Mouse (Mus musculus): ENCODE data around the gene Olfr1342. TPM values are rescaled to one million over a fixed set of nuclear protein-coding genes. Genes with fewer than 3 reads are reported as not detected.

Olfr1342 gene
- not detected in 3 replicates for total RNA-seq (2017)

DNA sequence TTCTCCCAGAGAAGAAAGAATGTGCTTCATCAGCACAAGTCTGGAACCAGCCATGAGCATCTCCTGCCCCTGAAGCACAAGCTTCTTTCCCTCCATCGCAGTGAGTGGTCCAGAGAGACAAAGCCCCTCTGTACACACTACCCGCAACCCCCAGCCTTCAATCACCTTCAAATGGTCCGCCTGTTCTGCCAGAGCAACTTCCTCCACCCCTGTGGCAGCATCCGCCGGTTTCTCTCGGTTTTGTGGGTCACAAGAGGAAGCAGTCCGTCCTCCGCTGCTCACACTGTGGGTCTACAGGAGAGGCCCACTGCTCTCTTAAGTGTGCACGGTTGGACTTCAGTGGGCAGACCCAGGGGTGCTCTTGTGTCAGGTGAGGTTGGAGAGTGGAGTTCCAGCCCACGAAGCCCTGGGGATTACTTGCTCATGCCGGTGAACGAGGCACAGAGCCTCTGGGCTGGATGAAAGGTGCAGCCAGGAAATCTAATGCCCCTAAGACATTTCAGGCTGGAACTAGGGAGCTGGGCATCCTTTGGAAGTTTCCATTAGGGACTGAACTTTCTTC is at the start of gene Olfr1342:
Olfr1342 (minus strand) TSS at position 345 of the 562 bp plus-strand sequence.
- ATAC-seq (replicated peaks; ENCODE audit: insufficient number of reproducible peaks, low FRiP score, low TSS enrichment, poor library complexity, severe bottlenecking), result no peak

DNA sequence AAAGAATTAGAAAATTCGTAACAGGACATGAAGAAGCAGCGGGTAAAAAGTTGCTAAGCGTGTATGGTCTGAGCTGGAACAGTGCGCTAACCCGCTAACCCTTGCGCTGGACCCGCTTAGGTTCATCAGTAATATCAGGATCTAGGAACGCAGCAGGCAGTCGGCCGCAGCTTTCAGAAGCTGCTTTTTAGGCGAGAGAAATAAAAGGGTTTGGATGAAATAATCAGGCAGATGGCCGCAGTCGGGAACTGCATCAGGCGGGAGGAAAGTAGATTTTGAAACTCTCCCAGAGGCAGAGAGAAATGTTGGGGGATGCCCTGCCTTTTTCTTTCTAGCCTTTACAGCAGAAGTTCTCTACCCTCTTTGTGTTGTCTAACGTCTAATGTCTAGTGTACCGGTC is 49.3 kb upstream of the Olfr1342 start:
- ATAC-seq (replicated peaks; ENCODE audit: insufficient number of reproducible peaks, low FRiP score, low TSS enrichment, poor library complexity, severe bottlenecking), result no peak

DNA sequence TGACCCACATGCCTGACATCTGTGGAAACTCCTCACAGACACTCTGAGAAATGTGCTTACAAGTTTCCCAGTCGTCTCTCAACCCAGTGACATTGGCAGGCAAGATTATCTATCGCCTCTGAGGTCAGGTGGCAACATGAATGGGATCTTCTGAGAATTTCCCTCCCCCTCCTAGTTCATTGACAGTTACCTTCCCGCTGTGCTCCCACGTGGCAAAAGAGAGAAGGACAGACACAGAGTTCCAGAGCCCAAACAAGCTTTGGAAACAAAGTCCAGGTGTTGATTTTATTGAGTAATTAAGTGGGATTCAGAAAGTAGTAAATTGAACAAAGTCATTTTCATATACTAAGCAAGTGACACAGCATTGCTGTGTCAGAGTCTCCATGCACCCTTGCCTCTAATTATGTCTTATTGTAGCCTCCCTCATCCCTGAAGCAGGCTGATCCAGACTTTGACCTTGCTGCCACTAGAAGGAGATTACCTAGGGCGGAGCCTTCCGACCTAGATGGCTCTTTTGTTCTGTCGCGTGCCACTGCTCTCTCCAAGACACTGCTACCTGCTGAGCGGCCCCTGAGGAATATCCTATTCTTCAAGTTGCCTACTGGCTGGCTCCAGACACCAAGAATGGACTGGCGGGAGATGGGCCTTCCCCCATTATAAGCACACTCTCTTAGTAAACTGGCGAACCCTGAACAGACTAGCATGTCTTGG is 48.6 kb upstream of the Olfr1342 start:
- no peak for ATAC-seq (replicated peaks; ENCODE audit: insufficient number of reproducible peaks, low FRiP score, low TSS enrichment, poor library complexity, severe bottlenecking)

DNA sequence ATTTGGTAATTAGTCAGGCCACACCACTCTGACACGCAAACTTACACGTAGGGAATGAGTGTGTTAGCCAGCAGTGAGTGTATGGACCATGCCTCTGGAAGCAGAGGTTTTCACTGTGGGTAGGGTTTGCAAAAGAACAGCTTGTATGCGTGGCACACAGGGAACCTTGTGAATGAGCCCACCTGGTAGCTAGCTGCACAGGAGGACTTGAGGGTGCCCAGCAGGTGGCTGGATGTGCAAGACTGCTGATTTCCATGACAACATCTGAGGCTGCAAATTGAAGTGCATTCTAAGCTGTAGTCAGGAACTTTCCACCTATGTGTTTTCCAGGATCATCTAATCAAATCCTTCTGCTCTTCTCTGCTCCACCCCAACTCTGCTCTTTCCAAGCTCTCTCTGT is 47.0 kb upstream of the Olfr1342 start:
- no peak for ATAC-seq (replicated peaks; ENCODE audit: insufficient number of reproducible peaks, low FRiP score, low TSS enrichment, poor library complexity, severe bottlenecking)

DNA sequence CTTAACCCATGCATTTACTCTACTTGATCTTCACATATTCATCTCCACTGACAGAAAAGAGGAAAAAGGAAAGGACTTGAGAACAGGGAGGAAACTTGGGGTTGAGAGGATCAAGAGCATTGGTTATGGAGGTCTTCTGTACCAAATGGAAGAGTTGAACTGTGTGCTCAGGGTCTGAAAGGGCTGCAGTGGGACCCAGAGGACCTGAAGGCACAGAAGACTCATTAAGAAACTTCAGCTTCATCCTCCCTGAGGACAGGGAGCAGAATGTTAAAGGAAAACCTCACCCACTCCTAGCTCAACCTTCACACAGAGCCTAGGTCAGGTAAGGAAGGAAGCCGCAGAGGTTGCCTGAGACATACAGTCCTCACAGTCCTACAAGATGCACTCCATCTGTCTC is 39.3 kb upstream of the Olfr1342 start, which contains the start of gene Olfr1339:
Olfr1339 (plus strand) TSS at position 301 of the 400 bp plus-strand sequence.
- ATAC-seq (replicated peaks; ENCODE audit: insufficient number of reproducible peaks, low FRiP score, low TSS enrichment, poor library complexity, severe bottlenecking), result no peak

DNA sequence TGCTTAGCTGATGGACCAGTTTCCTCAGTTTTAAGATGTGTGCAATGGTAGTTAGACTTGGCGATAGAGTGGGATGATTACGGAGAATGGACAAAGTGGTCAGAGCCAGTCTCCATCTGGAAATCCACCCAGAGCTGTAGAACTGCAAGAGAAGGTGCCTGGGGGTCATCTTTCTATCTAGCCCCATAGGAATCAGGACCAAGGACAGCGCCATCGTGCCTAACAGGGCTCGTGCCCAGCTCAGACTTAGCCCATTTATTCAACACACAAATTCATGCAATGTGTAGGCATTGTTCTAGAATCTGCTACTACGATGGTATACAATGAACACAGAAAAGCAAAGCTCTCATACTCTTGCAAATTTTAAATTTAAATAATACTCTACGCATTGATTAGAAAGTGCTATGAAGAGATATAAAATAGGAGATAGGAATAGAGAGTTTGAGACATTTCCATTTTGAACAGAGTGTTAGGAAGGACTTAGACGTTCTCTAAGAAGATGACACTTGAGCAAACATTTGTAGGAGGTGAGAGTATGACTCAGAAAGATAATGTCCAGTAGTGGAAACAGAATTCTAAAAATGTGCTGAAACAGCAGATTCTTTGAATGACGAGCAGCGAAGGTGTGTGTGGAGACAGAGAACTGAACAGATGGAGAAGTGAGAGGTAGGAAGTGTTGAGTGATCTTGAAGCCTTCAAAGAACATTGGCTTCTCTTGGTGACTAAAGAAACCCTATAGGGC is 29.4 kb upstream of the Olfr1342 start:
- no peak for ATAC-seq (replicated peaks; ENCODE audit: insufficient number of reproducible peaks, low FRiP score, low TSS enrichment, poor library complexity, severe bottlenecking)

DNA sequence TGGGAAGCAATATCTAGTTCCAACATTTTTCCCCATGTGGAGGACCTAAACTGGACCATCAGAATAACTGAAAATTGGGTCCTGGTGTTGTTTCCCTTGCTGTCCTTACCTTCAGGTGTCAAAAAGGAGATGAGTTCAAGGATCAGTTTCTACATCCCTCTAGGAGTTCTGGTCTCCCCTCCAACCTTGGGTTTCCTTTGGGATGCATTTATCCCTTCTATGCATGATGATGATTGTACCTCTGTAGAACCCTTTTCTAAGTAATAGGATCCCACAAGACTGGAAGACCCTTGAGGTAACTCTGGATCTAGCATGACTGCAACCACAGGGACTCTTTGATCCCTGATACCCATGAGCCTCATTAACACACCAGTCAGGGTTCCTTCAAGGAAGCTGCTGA is 27.3 kb upstream of the Olfr1342 start, which contains the start of gene Olfr1340:
Olfr1340 (plus strand) TSS at position 301 of the 400 bp plus-strand sequence.
- ATAC-seq (replicated peaks; ENCODE audit: insufficient number of reproducible peaks, low FRiP score, low TSS enrichment, poor library complexity, severe bottlenecking), result no peak

DNA sequence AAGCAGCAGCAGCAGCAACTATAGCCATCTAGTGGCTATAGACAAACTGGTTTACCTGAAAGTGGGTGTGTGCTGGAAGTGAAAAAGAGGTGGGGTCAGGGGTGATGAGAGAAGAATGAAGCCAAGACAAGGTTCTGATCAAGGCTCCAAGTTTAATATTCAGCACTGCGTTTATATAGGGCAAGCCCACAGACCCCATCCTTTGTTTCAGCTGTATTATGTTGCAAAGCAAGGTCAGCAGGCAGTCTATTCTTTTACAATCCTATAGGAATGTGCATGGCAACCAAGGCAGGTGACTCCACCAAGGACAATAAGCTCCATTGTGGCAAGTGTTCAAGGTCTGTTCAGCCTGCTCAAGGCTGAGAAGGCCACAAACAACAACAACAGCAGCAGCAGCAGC is 19.1 kb upstream of the Olfr1342 start:
- no peak for ATAC-seq (replicated peaks; ENCODE audit: insufficient number of reproducible peaks, low FRiP score, low TSS enrichment, poor library complexity, severe bottlenecking)

DNA sequence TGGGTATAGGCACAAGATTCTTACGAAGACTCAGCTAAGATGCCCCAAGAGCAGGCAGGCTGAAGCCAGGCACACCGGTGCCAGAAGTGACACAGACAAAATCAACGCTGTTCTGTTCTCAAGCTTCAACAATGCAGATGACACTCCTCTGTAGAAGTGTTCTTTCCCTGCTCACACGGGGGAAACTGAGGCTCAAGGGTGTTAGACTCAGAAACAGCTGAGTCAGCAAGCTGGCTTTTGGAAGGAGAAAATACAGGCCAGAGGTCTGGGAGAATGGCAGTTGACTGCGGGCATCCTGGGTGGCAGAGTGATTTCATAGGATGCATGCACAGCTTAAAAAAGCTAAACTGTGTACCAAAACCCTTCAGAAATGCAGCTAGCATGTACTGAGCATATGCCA is 15.5 kb upstream of the Olfr1342 start:
- ATAC-seq (replicated peaks; ENCODE audit: insufficient number of reproducible peaks, low FRiP score, low TSS enrichment, poor library complexity, severe bottlenecking), result no peak

DNA sequence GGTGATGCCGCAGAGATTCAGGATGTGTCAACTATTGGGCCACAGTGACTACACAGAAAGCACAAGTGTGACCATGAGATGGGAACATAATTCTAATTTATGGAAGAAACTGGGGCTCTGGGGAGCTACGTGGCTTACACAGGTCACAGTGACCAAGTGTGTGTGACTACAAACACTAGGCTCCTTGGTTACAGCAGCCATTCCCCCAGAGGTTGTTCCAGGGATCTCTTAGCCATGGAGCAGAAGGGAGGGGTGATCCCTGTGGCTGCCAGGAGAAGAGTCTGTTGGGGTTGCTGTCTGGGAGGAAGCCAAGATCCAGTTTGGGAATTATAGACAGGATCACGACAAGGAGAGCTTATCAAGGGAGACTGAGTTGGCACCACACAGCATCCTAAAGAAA is 10.7 kb upstream of the Olfr1342 start, which contains the start of gene Olfr1341:
Olfr1341 (plus strand) TSS at position 301 of the 400 bp plus-strand sequence.
- ATAC-seq (replicated peaks; ENCODE audit: insufficient number of reproducible peaks, low FRiP score, low TSS enrichment, poor library complexity, severe bottlenecking), result no peak

DNA sequence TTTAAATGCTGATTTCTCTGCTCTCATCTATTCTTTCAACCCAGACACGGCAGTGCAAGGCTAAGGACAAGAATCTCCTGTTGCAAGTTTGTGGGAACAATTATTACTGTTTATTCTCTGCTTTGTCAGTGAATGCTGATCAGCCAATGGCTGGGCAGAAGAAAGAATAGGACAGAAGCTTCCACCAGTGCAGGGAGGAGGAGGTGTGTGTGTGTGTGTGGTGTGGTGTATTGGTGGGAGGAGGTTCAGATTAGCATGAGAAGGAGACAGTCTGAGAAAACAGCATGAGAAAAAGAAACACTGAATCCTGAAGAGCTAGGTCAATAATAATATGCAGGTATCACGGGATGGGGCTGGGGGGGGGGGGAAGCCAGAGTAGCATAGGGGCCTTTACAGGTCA is 1.3 kb upstream of the Olfr1342 start:
- no peak for ATAC-seq (replicated peaks; ENCODE audit: insufficient number of reproducible peaks, low FRiP score, low TSS enrichment, poor library complexity, severe bottlenecking)

DNA sequence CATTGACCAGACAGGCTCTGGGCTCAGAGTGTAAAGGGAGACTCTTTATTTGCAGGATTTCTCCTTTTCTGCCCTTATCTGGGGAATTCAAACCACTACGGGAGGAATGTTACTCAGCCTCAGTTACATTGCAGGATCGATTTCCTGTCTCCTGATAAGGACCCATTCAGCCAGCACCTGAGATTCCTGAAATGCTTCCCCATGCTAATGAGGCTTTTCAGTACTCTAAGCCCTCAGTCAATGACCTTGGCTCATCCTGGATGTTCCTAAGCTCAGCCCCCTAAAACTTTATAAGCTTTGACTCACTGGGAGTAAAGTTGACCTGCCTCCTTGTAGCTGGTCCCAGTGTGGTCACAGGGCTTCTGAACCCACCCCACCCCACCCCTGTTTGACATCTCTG is 5.5 kb downstream of the Olfr1342 start:
- no peak for ATAC-seq (replicated peaks; ENCODE audit: insufficient number of reproducible peaks, low FRiP score, low TSS enrichment, poor library complexity, severe bottlenecking)

DNA sequence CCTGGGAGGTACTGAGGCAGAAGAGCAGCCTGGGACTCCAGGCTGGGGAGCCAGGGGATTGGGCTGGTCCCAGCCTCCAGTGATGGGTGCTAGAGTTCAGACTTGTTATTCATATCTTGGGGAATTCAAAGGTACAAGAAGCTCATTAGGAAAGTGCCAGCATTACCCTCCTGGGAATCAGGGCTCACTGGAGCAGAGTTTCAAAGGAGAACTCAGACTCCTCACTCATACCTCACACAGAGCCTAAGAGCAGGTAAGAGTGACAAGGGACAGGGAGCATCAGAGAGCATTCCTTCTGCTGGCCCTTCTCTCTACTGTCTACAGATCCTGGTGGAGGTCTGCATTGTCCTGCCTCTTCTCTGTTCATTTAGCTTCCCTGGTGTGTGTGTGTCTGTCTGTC is 33.9 kb downstream of the Olfr1342 start, which contains the start of gene Olfr62:
Olfr62 (plus strand) TSS at position 301 of the 400 bp plus-strand sequence.
- no peak for ATAC-seq (replicated peaks; ENCODE audit: insufficient number of reproducible peaks, low FRiP score, low TSS enrichment, poor library complexity, severe bottlenecking)

DNA sequence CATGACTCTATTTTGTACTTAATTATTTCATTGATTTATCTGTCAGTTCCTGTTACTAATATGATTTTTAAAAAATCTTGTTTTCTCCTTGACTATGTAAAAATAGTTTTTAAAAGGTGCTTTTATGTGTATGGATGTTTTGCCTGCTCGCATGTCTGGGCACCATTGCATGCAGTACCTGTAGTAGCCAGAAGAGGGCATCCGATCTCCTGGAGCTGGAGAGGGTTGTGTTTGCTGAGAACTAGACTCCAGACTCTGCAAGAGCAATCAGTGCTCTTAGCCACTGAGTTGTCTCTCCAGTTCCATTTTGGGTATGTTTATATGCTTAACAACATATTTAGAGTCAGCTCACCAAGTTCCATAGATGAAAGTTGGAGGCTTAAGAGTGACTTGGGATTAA is 47.3 kb downstream of the Olfr1342 start:
- ATAC-seq (replicated peaks; ENCODE audit: insufficient number of reproducible peaks, low FRiP score, low TSS enrichment, poor library complexity, severe bottlenecking), result 0 out of 2 replicates have a peak, but pooled peaks have one; percentile 59

DNA sequence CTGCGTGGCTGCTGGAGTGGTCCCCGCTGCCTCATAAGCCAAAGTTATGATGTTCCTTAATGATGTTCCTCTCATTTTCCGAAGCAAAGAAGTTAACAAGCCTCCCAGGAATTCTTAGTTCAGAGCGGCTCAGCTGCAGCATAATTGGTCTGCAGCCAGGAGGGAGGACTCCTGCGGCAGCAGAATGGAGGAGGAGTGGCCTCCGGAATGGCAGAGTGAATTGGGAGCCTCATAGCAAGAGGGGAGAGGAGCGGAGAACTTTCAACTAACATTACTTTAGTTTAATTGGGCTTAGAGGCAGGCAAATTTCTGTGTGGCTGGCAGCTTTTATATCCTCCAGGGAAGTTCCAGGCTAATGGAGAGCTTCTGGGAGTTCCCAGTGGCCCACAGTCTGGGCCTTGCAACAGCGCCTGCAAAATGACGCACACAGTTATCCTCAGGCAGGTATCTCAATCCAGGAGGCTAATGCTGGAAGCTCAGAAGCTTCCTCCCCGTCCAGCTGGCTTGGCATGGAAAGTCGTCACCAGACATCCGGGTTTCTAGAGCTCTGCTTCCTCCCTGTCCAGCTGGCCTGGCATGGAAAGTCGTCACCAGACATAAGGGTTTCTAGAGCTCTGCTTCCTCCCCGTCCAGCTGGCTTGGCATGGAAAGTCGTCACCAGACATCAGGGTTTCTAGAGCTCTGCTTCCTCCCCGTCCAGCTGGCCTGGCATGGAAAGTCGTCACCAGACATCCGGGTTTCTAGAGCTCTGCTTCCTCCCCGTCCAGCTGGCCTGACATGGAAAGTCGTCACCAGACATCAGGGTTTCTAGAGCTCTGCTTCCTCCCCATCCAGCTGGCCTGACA is 50.0 kb downstream of the Olfr1342 start:
- no peak for ATAC-seq (replicated peaks; ENCODE audit: insufficient number of reproducible peaks, low FRiP score, low TSS enrichment, poor library complexity, severe bottlenecking)

All from monocyte, adult 5-6 weeks (primary cell).